Comparison of ENCODE assay signal across 9 mouse cellular contexts in the genomic region with DNA sequence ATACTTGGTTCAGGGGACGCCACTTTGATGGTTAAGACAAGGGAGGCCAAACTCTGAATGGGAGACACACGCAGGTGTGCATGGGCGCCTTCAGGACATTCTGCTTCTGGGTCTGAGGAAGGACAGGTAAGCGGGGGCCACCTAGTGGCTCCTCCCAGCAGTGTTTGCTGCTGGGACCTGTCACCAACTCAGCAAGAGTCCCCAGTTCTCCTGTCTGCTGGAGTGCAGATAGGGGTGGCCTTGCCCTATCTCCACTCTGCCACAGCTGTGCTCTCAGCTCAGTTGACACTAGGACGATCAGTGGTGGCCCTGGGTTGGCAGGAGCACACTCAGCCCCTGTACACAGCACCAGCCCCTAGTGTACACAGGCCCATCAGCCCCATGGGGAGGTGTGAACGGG. TPM values are rescaled to one million over a fixed set of nuclear protein-coding genes. Genes with fewer than 3 reads are reported as not detected.
DNase-seq lines count a peak whose midpoint lies in the region; ATAC-seq and TF ChIP-seq lines count a peak whose summit lies in the region.
"Had no signal": no experiment of that assay in that cellular context is flagged by ENCODE, and none has a peak within 500 bp of the region (broad histone marks: within the 10 kb centered on the region; RNA-seq: fewer than 3 reads in every experiment).

No protein-coding gene starts in this region.

- no peak for TF ChIP-seq POLR2A in thymus, adult 2 months (IDR thresholded peaks at IDR 0.05; ENCODE audit: control insufficient read depth, extremely low read depth, insufficient read depth, low read length, poor library complexity)

- H3K27ac ChIP-seq in midbrain, embryonic 10.5 days (replicated peaks), result no peak overlapping the region
- no peak overlapping the region for H3K27ac ChIP-seq in midbrain, embryonic 16.5 days (ENCODE audit: low read length)
- no peak overlapping the region for H3K27ac ChIP-seq in lung, embryonic 14.5 days (ENCODE audit: low read depth)
- no peak overlapping the region for H3K27ac ChIP-seq in thymus, adult 2 months (ENCODE audit: control insufficient read depth, insufficient read depth, low read length)
- H3K27ac ChIP-seq: neural tube, embryonic 12.5 days had no signal

- WGBS in midbrain, embryonic 10.5 days, result 22% methylated on average over 6 of the region's 6 CpGs
- WGBS in midbrain, embryonic 16.5 days, result 22% methylated on average over 6 of the region's 6 CpGs
- WGBS in lung, embryonic 14.5 days, result 13% methylated on average over 6 of the region's 6 CpGs
- 20% methylated on average over 6 of the region's 6 CpGs for WGBS in thymus, adult 2 months

- peaks cover 65% of the 10 kb centered on the region for H3K4me1 ChIP-seq in midbrain, embryonic 10.5 days
- H3K4me1 ChIP-seq in midbrain, embryonic 16.5 days (ENCODE audit: control insufficient read depth, insufficient read depth, low read length), result peaks cover 16% of the 10 kb centered on the region; the same call in 1 of the 2 replicates
- H3K4me1 ChIP-seq in lung, embryonic 14.5 days (ENCODE audit: insufficient read depth), result 0 out of 2 replicates have a peak, but pooled peaks cover 3% of the 10 kb centered on the region
- H3K4me1 ChIP-seq in thymus, adult 2 months (replicated peaks; ENCODE audit: control insufficient read depth, insufficient read depth, low read length), result peaks cover 21% of the 10 kb centered on the region

- peaks cover 65% of the 10 kb centered on the region for H3K27me3 ChIP-seq in midbrain, embryonic 10.5 days (ENCODE audit: low read depth, poor library complexity, severe bottlenecking)
- peaks cover 18% of the 10 kb centered on the region for H3K27me3 ChIP-seq in midbrain, embryonic 16.5 days (ENCODE audit: control insufficient read depth, insufficient read depth, low read depth, low read length)
- H3K27me3 ChIP-seq in lung, embryonic 14.5 days (ENCODE audit: insufficient read depth, low read length), result peaks cover 48% of the 10 kb centered on the region
- H3K27me3 ChIP-seq in thymus, adult 2 months (ENCODE audit: control insufficient read depth, insufficient read depth, low read length), result peaks cover 6% of the 10 kb centered on the region

- DNase-seq in midbrain, embryonic 10.5 days (ENCODE audit: low spot score), result no peak
- DNase-seq in cerebellum, adult 11 months, result peak; percentile 49
- peak; percentile 27 for DNase-seq in kidney, adult 11 months
- peak; percentile 52 for DNase-seq in lung, embryonic 14.5 days
- DNase-seq in thymus, adult 2 months, result peak; percentile 57
- no peak for DNase-seq in layer of hippocampus, adult 18-20 months (ENCODE audit: low spot score in 2 of 2)
- no peak for DNase-seq in left cerebral cortex, postnatal 25 days (ENCODE audit: low spot score in 2 of 2)

- peak; percentile 71 for TF ChIP-seq CTCF in lung, embryonic 14.5 days (IDR thresholded peaks at IDR 0.05; ENCODE audit: low read depth)
- peak; percentile 66; the same call in 1 of the 2 replicates for TF ChIP-seq CTCF in thymus, adult 2 months (IDR thresholded peaks at IDR 0.05; ENCODE audit: borderline replicate concordance, control insufficient read depth, extremely low read depth, insufficient read depth, low read length, poor library complexity)

- no peak for ATAC-seq in midbrain, embryonic 16.5 days
- 0 out of 2 replicates have a peak, but pooled peaks have one; percentile 25 for ATAC-seq in lung, embryonic 14.5 days (ENCODE audit: insufficient read depth)

- H3K9ac ChIP-seq in midbrain, embryonic 16.5 days (ENCODE audit: low read depth, low read length), result no peak overlapping the region
- no peak overlapping the region for H3K9ac ChIP-seq in lung, embryonic 14.5 days
- H3K9ac ChIP-seq: neural tube, embryonic 12.5 days had no signal

- no peaks in the 10 kb centered on the region for H3K36me3 ChIP-seq in midbrain, embryonic 10.5 days
- no peaks in the 10 kb centered on the region for H3K36me3 ChIP-seq in midbrain, embryonic 16.5 days (ENCODE audit: control insufficient read depth, insufficient read depth, low read length)
- no peaks in the 10 kb centered on the region for H3K36me3 ChIP-seq in lung, embryonic 14.5 days (ENCODE audit: insufficient read depth)
- H3K36me3 ChIP-seq in thymus, adult 2 months (ENCODE audit: control insufficient read depth, insufficient read depth, low read length), result no peaks in the 10 kb centered on the region
- H3K36me3 ChIP-seq: neural tube, embryonic 12.5 days had no signal

- no peaks in the 10 kb centered on the region for H3K9me3 ChIP-seq in midbrain, embryonic 10.5 days (replicated peaks)
- H3K9me3 ChIP-seq in midbrain, embryonic 16.5 days (replicated peaks; ENCODE audit: control insufficient read depth, low read length, poor library complexity, severe bottlenecking), result no peaks in the 10 kb centered on the region
- H3K9me3 ChIP-seq in lung, embryonic 14.5 days (ENCODE audit: low read depth, low read length), result no peaks in the 10 kb centered on the region
- H3K9me3 ChIP-seq: neural tube, embryonic 12.5 days had no signal

- intact Hi-C loops in left cerebral cortex, postnatal 25 days (cut with DNase I), result no loop called here

- H3K4me2 ChIP-seq in midbrain, embryonic 16.5 days (ENCODE audit: low read length), result no peak overlapping the region
- H3K4me2 ChIP-seq in lung, embryonic 14.5 days, result no peak overlapping the region
- H3K4me2 ChIP-seq: neural tube, embryonic 12.5 days had no signal

- H3K4me3 ChIP-seq in midbrain, embryonic 10.5 days, result 0 out of 2 replicates have a peak overlapping the region, but pooled peaks have one; percentile 1
- no peak overlapping the region for H3K4me3 ChIP-seq in midbrain, embryonic 16.5 days (ENCODE audit: low read depth, low read length)
- H3K4me3 ChIP-seq in lung, embryonic 14.5 days (ENCODE audit: low read depth, low read length), result no peak overlapping the region
- H3K4me3 ChIP-seq in thymus, adult 2 months (ENCODE audit: control insufficient read depth, insufficient read depth, low read length), result no peak overlapping the region
- H3K4me3 ChIP-seq: neural tube, embryonic 12.5 days had no signal

RNA-seq across cellular contexts. Expression of a gene that starts 2.1 kb away (rescaled TPM):
- polyA plus RNA-seq in midbrain, embryonic 10.5 days (2016; fragmentation: Nextera tagmentation; extraction: Ambion mirVana), result 1.2 and 1.5 TPM in 2 replicates
- polyA plus RNA-seq in midbrain, embryonic 16.5 days (2015; fragmentation: Nextera tagmentation; extraction: Ambion mirVana), result 16.4 and 20.9 TPM in 2 replicates
- 0.07 TPM in 1 of 2 replicates, not detected in the other for polyA plus RNA-seq in lung, embryonic 14.5 days (2014; fragmentation: Nextera tagmentation; extraction: Ambion mirVana)
- polyA plus RNA-seq in thymus, adult 2 months (2012; rRNA removed), result 0.81 and 1.0 TPM in 2 replicates
- 100 to 1,000 TPM; 121 to 127 TPM for total RNA-seq in layer of hippocampus, adult 18-20 months (2021)
- 10 to 100 TPM in 1 of 2 experiments, 1 to 10 TPM in 1; 9.1 to 10.4 TPM for total RNA-seq in left cerebral cortex, postnatal 25 days (2021)

RNA-seq across cellular contexts. Expression of a gene that starts 37.5 kb away (rescaled TPM):
- 0.05 and 0.17 TPM in 2 replicates for polyA plus RNA-seq in midbrain, embryonic 10.5 days (2016; fragmentation: Nextera tagmentation; extraction: Ambion mirVana)
- polyA plus RNA-seq in midbrain, embryonic 16.5 days (2015; fragmentation: Nextera tagmentation; extraction: Ambion mirVana), result 0.14 and 0.18 TPM in 2 replicates
- 0.12 TPM in 1 of 2 replicates, not detected in the other for polyA plus RNA-seq in lung, embryonic 14.5 days (2014; fragmentation: Nextera tagmentation; extraction: Ambion mirVana)
- 0.51 and 0.73 TPM in 2 replicates for polyA plus RNA-seq in thymus, adult 2 months (2012; rRNA removed)
- total RNA-seq in layer of hippocampus, adult 18-20 months (2021), result not detected
- total RNA-seq in left cerebral cortex, postnatal 25 days (2021), result not detected

RNA-seq across cellular contexts. Expression of a gene that starts 39.2 kb away (rescaled TPM):
- polyA plus RNA-seq in midbrain, embryonic 10.5 days (2016; fragmentation: Nextera tagmentation; extraction: Ambion mirVana), result 12.3 and 15.7 TPM in 2 replicates
- 3.9 and 4.0 TPM in 2 replicates for polyA plus RNA-seq in midbrain, embryonic 16.5 days (2015; fragmentation: Nextera tagmentation; extraction: Ambion mirVana)
- 0.80 and 0.87 TPM in 2 replicates for polyA plus RNA-seq in lung, embryonic 14.5 days (2014; fragmentation: Nextera tagmentation; extraction: Ambion mirVana)
- 1.1 and 1.2 TPM in 2 replicates for polyA plus RNA-seq in thymus, adult 2 months (2012; rRNA removed)
- 1 to 10 TPM; 5.2 to 5.8 TPM for total RNA-seq in layer of hippocampus, adult 18-20 months (2021)
- total RNA-seq in left cerebral cortex, postnatal 25 days (2021), result 1 to 10 TPM; 7.6 to 8.7 TPM

Comparison
In these comparisons a context has a peak if more than half of its experiments do, and no peak if none do; other contexts are left out.
1. DNase-seq: peak in cerebellum, adult 11 months (single experiment), kidney, adult 11 months (single experiment), lung, embryonic 14.5 days (single experiment) and thymus, adult 2 months (single experiment); none in midbrain, embryonic 10.5 days (single experiment), layer of hippocampus, adult 18-20 months (0 of 2) and left cerebral cortex, postnatal 25 days (0 of 2).